8 mouse cellular contexts compared by ENCODE assay signal in genomic region chr4:142057529-142058216, GRCm38 (mm10). TPM values are rescaled to one million over a fixed set of nuclear protein-coding genes. Genes with fewer than 3 reads are reported as not detected.
DNase-seq lines count a peak whose midpoint lies in the region; ATAC-seq and TF ChIP-seq lines count a peak whose summit lies in the region.

No protein-coding gene starts in this region.

- no peak overlapping the region; the same call in 1 of the 2 replicates for H3K27ac ChIP-seq in embryonic facial prominence, embryonic 14.5 days (replicated peaks; ENCODE audit: low read depth, low read length)
- H3K27ac ChIP-seq in layer of hippocampus, adult 2 months, result peak overlapping the region; percentile 78
- peak overlapping the region; percentile 52; the same call in 1 of the 2 replicates for H3K27ac ChIP-seq in stomach, embryonic 14.5 days (ENCODE audit: low read length)

- DNase-seq in retina, postnatal 1 day, result peak; percentile 81
- no peak for DNase-seq in retina, embryonic 14.5 days (ENCODE audit: low spot score)
- peak; percentile 68 for DNase-seq in embryonic facial prominence, embryonic 14.5 days (ENCODE audit: low spot score)
- DNase-seq in layer of hippocampus, adult 2 months (ENCODE audit: low spot score in 2 of 2), result peak; percentile 31 to 34
- DNase-seq in liver, result no peak
- no peak for DNase-seq in spleen, adult 12 weeks (ENCODE audit: low spot score)
- DNase-seq in yolk sac, embryonic 10.5 days (ENCODE audit: low spot score), result no peak

- no peaks in the 10 kb centered on the region for H3K27me3 ChIP-seq in embryonic facial prominence, embryonic 14.5 days (replicated peaks; ENCODE audit: control insufficient read depth, insufficient read depth, low read length)
- no peaks in the 10 kb centered on the region for H3K27me3 ChIP-seq in stomach, embryonic 14.5 days (ENCODE audit: control insufficient read depth, insufficient read depth, low read length)

- no peaks in the 10 kb centered on the region for H3K9me3 ChIP-seq in embryonic facial prominence, embryonic 14.5 days (ENCODE audit: control insufficient read depth, low read length)
- no peaks in the 10 kb centered on the region for H3K9me3 ChIP-seq in stomach, embryonic 14.5 days (ENCODE audit: control insufficient read depth, low read depth, low read length)

- peak; percentile 38; the same call in 1 of the 2 replicates for ATAC-seq in embryonic facial prominence, embryonic 14.5 days (ENCODE audit: low read depth)
- peak; percentile 38; the same call in 1 of the 2 replicates for ATAC-seq in stomach, embryonic 14.5 days (ENCODE audit: insufficient number of reproducible peaks, insufficient read depth, low FRiP score, low read depth)

- no peak; the same call in 1 of the 2 replicates for TF ChIP-seq CTCF in layer of hippocampus, adult 2 months (conservative IDR thresholded peaks at IDR 0.05)

- H3K36me3 ChIP-seq in embryonic facial prominence, embryonic 14.5 days (ENCODE audit: control insufficient read depth, insufficient read depth, low read length), result no peaks in the 10 kb centered on the region
- no peaks in the 10 kb centered on the region; the same call in 1 of the 2 replicates for H3K36me3 ChIP-seq in stomach, embryonic 14.5 days (ENCODE audit: control insufficient read depth, insufficient read depth, low read length)

- no peak overlapping the region for H3K4me2 ChIP-seq in embryonic facial prominence, embryonic 14.5 days (ENCODE audit: low read depth, low read length)
- no peak overlapping the region for H3K4me2 ChIP-seq in stomach, embryonic 14.5 days (replicated peaks; ENCODE audit: low read depth, low read length)

- no peak overlapping the region for H3K4me3 ChIP-seq in embryonic facial prominence, embryonic 14.5 days (ENCODE audit: low read depth, low read length)
- no peak overlapping the region for H3K4me3 ChIP-seq in layer of hippocampus, adult 2 months
- no peak overlapping the region for H3K4me3 ChIP-seq in stomach, embryonic 14.5 days (ENCODE audit: low read depth, low read length)

- WGBS in embryonic facial prominence, embryonic 14.5 days, result 60% methylated on average over 22 of the region's 22 CpGs
- WGBS in stomach, embryonic 14.5 days, result 78% methylated on average over 22 of the region's 22 CpGs

- no peak overlapping the region for H3K9ac ChIP-seq in embryonic facial prominence, embryonic 14.5 days (ENCODE audit: low read depth, low read length)
- H3K9ac ChIP-seq in stomach, embryonic 14.5 days (replicated peaks; ENCODE audit: low read depth, low read length), result no peak overlapping the region

- peaks cover 4% of the 10 kb centered on the region; the same call in 1 of the 2 replicates for H3K4me1 ChIP-seq in embryonic facial prominence, embryonic 14.5 days (ENCODE audit: control insufficient read depth, insufficient read depth, low read length)
- peaks cover 23% of the 10 kb centered on the region; the same call in 1 of the 2 replicates for H3K4me1 ChIP-seq in stomach, embryonic 14.5 days (ENCODE audit: control insufficient read depth, insufficient read depth, low read length)

RNA-seq across cellular contexts. Expression of gene Tmem51, which starts 26.4 kb away (rescaled TPM):
- 14.6 and 14.9 TPM in 2 replicates for polyA plus RNA-seq in embryonic facial prominence, embryonic 14.5 days (2014; fragmentation: Nextera tagmentation; extraction: Ambion mirVana)
- total RNA-seq in layer of hippocampus, adult 2 months (2021), result 1 to 10 TPM; 3.9 to 4.5 TPM
- polyA plus RNA-seq in stomach, embryonic 14.5 days (2014; fragmentation: Nextera tagmentation; extraction: Ambion mirVana), result 43.2 and 48.5 TPM in 2 replicates

RNA-seq across cellular contexts. Expression of gene Fhad1, which starts 42.8 kb away (rescaled TPM):
- polyA plus RNA-seq in embryonic facial prominence, embryonic 14.5 days (2014; fragmentation: Nextera tagmentation; extraction: Ambion mirVana), result 5.9 and 6.8 TPM in 2 replicates
- 10 to 100 TPM in 1 of 2 experiments, 1 to 10 TPM in 1; 8.8 to 13.0 TPM for total RNA-seq in layer of hippocampus, adult 2 months (2021)
- polyA plus RNA-seq in stomach, embryonic 14.5 days (2014; fragmentation: Nextera tagmentation; extraction: Ambion mirVana), result 0.78 and 2.5 TPM in 2 replicates

Comparison
In these comparisons a context has a peak if more than half of its experiments do, and no peak if none do; other contexts are left out.
1. DNase-seq: peak in retina, postnatal 1 day (single experiment), embryonic facial prominence, embryonic 14.5 days (single experiment) and layer of hippocampus, adult 2 months (2 of 2); none in retina, embryonic 14.5 days (single experiment), liver (single experiment), spleen, adult 12 weeks (single experiment) and yolk sac, embryonic 10.5 days (single experiment).